Mouse (Mus musculus) ES-E14 (cell line): ENCODE measurements around the gene Mapk3. TPM values are rescaled to one million over a fixed set of nuclear protein-coding genes. Genes with fewer than 3 reads are reported as not detected.

ENCODE experiments used
- DNase-seq: peaks from one replicate; pipeline ENCODE4 v3.0.0-alpha.2; 2013; ENCODE audit warnings: low read depth, low spot score
- H3K27ac ChIP-seq: 2 replicates; pipeline ENCODE4 v1.5.1; 2012; ENCODE audit warnings: low read depth, mild to moderate bottlenecking, low read length, moderate library complexity, mixed read lengths; ENCODE audit not compliant: poor library complexity, insufficient read depth, severe bottlenecking
- H3K36me3 ChIP-seq: 2 replicates; pipeline ENCODE4 v1.6.1; 2012; ENCODE audit warnings: mild to moderate bottlenecking, low read length, moderate library complexity, mixed read lengths; ENCODE audit not compliant: control insufficient read depth, poor library complexity, insufficient read depth, severe bottlenecking
- H3K4me1 ChIP-seq, 2 experiments: fragments of 150-350 bp in 1 of 2; sonication (generic) in 1 of 2; 2 replicates each; pipeline ENCODE4 v1.6.1; 2012; ENCODE audit warnings: low read length in 2 of 2, mild to moderate bottlenecking in 1 of 2, mixed read lengths in 1 of 2; ENCODE audit not compliant: control insufficient read depth in 2 of 2, insufficient read depth in 2 of 2, poor library complexity in 1 of 2
- H3K4me3 ChIP-seq, 2 experiments: fragments of 150-350 bp in 1 of 2; sonication (generic) in 1 of 2; 2 replicates each; pipeline ENCODE4 v1.5.1; 2012; ENCODE audit warnings: low read length in 2 of 2, low read depth in 1 of 2, mild to moderate bottlenecking in 1 of 2, mixed read lengths in 1 of 2; ENCODE audit not compliant: insufficient read depth in 1 of 2, poor library complexity in 1 of 2, severe bottlenecking in 1 of 2
- H3K9ac ChIP-seq: 2 replicates; pipeline ENCODE4 v1.6.1; 2012; ENCODE audit warnings: low read depth, mild to moderate bottlenecking, low read length, mixed read lengths; ENCODE audit not compliant: poor library complexity, insufficient read depth, severe bottlenecking
- H3K9me3 ChIP-seq: fragments of 150-350 bp; sonication (generic); 2 replicates; pipeline ENCODE4 v1.6.1; 2012; ENCODE audit warnings: low read depth, mild to moderate bottlenecking, low read length; ENCODE audit not compliant: control insufficient read depth, insufficient read depth
- CHD2 ChIP-seq: IDR thresholded peaks from 2 replicates; pipeline ENCODE4 v1.6.1; 2014; ENCODE audit warnings: mild to moderate bottlenecking, low read depth, low read length, inconsistent platforms
- HCFC1 ChIP-seq: IDR thresholded peaks from 2 replicates; pipeline ENCODE4 v1.6.1; 2012; ENCODE audit warnings: low read length, inconsistent platforms, borderline replicate concordance; ENCODE audit not compliant: insufficient read depth
- MAFK ChIP-seq: IDR thresholded peaks from 2 replicates; pipeline ENCODE4 v1.6.1; 2014; ENCODE audit warnings: mild to moderate bottlenecking, low read depth, low read length, inconsistent platforms; ENCODE audit not compliant: insufficient read depth
- ZC3H11A ChIP-seq: IDR thresholded peaks from 2 replicates; pipeline ENCODE4 v1.6.1; 2012; ENCODE audit warnings: low read depth, mild to moderate bottlenecking, inconsistent platforms, low read length, borderline replicate concordance
- ZNF384 ChIP-seq: IDR thresholded peaks from 2 replicates; pipeline ENCODE4 v1.6.1; 2012; ENCODE audit warnings: low read depth, low read length, inconsistent platforms
- in situ Hi-C, 2 experiments: fragments of 600-800 bp; cut with MboI; formaldehyde crosslinking; loops; one replicate each; pipeline ENCODE4 v1.15.1; 2025; ENCODE audit warnings: low sequenced_read_pairs in 2 of 2, inconsistent platforms in 1 of 2; ENCODE audit not compliant: unreplicated experiment in 2 of 2
- total RNA-seq: library from RNA; depleted of rRNA; stranded (reverse); fragments of 300-350 nt; gene quantifications from 2 replicates; pipeline ENCODE4 v1.2.3, GENCODE M21; 2012

The Mapk3 gene
- total RNA-seq, 1 experiment: 31.1 TPM

DNA sequence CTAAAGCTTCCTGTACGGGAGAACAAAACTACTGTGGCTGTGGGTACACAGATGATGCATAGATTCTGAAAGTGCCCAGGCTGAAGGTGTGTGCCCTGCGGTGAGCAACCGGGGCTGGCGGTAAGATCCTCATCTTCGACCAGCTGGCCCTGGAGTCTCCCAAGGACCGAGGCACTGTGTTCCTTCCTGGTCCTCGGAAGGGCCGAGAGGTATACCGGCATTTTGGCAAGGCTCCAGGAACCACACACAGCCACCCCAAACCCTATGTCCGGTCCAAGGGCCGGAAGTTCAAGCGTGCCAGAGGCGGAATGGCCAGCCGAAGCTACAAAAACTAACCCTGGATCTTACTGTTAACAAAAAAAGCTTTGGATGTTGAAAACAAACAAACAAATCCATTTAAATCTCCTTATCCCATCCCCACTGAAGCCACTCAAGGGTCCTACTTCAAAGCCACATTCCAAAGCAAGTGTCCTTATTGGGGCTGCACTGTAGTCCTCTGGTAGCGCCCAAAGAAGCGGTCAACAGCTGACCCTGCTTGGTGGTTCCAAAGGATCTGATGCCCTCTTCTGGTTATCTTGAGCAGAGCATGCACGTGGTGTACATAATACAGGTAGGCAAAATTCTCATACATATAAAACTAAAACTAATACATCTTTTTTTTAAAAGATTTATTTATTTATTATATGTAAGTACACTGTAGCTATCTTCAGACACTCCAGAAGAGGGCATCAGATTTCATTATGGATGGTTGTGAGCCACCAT, 9.6 kb upstream of the Mapk3 start:
- peaks cover 6 to 13% of the 10 kb centered on the region in 2 experiments for H3K4me1 ChIP-seq
- no peaks in the 10 kb centered on the region for H3K36me3 ChIP-seq
- in situ Hi-C loops: no loop called here
- H3K27ac ChIP-seq: no peak overlapping the region
- H3K9ac ChIP-seq: no peak overlapping the region
- no peak for DNase-seq
- TF ChIP-seq ZNF384: no peak
- TF ChIP-seq ZC3H11A: no peak
- no peak for TF ChIP-seq HCFC1
- TF ChIP-seq CHD2: no peak
- TF ChIP-seq MAFK: no peak
- H3K9me3 ChIP-seq: no peaks in the 10 kb centered on the region
- H3K4me3 ChIP-seq: no peak overlapping the region

DNA sequence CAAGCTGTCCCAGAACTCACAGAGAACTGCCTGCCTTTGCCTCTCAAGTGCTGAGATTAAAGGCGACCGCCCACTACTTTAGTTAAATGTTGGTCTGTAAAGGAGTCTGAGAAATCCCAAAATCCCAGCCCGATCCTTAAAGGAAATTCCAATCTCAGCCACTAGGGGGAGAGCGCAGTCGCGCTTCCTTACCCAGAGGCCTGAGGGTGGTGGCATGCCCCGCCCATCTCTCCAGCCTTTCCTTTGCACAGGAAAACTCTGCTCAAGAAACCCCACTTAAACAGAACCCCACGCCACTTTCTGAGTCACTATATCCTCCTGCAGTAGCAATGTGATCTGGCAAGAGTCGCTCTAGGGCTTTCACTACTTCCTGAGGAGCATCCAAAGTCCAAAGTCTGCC, 4.5 kb upstream of the Mapk3 start:
- H3K9me3 ChIP-seq: no peaks in the 10 kb centered on the region
- H3K36me3 ChIP-seq: no peaks in the 10 kb centered on the region
- peak; percentile 94 for DNase-seq
- peaks cover 3 to 5% of the 10 kb centered on the region in 2 experiments; a peak in 2 of 4 replicates for H3K4me1 ChIP-seq
- peak overlapping the region; percentile 48; the same call in 1 of the 2 replicates for H3K9ac ChIP-seq
- H3K27ac ChIP-seq: no peak overlapping the region
- in situ Hi-C loops: no loop called here
- no peak for TF ChIP-seq CHD2
- TF ChIP-seq ZNF384: no peak
- TF ChIP-seq ZC3H11A: 0 out of 2 replicates have a peak, but pooled peaks have one; percentile 36
- TF ChIP-seq MAFK: no peak
- TF ChIP-seq HCFC1: no peak
- 0 out of 4 replicates have a peak overlapping the region, but pooled peaks of 1 of the 2 experiments have one; percentile 0 for H3K4me3 ChIP-seq

DNA sequence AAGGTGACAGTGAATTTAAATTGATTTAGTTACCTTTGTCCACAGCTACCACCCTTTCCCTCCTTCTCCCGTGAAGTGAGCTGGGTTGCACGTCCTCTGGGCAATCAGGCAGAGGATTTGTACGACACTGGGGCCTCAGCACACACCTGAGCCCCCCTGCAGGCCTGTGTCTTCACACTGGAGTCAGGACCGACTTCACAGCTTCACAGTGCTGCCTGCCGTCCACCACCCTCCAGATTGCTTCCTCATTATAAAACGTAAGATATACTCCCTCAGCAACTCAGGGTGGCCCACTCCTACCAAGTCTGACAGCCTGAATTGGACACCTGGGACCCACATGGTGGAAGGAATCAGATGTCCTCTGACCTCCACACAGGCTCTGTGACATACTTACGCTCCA, 862 bp upstream of the Mapk3 start:
- no peak overlapping the region for H3K27ac ChIP-seq
- peaks cover 9 to 13% of the 10 kb centered on the region in 2 experiments; a peak in 2 of 4 replicates for H3K4me1 ChIP-seq
- H3K9ac ChIP-seq: no peak overlapping the region
- no peak overlapping the region for H3K4me3 ChIP-seq
- peaks cover 6% of the 10 kb centered on the region; the same call in 1 of the 2 replicates for H3K36me3 ChIP-seq
- TF ChIP-seq MAFK (no peak), HCFC1 (no peak), CHD2 (no peak), ZC3H11A (no peak), ZNF384 (no peak)
- in situ Hi-C loops: no loop called here
- DNase-seq: no peak
- no peaks in the 10 kb centered on the region for H3K9me3 ChIP-seq

DNA sequence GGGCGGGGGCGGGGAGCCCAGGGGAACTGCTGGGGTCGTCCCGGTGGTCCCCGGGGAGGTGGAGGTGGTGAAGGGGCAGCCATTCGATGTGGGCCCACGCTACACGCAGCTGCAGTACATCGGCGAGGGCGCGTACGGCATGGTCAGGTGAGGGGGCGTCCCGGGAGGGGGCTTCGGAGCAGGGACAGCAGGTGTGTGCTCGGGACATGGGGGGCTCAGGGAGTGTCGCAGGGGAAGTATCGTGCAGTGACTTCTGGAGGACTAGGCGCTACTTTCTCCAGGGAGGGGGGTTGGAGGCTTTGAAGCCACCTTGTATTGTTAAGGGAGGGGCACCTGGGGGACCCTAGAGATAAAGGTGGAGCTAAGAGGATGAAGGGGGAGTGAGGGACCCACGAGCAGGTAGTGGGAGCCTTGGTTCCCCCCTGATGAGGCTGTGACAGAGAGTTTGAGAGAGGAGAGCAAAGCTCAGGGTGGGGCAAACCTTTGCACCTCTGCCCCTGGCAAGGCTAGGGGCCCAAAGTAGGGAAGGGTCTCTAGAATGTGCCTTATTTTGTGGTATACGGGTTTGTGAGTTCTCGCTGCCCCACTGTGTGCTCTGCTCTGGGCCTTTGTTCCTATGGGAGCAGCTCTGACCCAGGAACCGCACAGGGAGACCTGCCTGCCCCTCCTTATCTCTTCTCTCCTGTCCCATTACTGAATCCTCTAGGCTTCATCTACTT, 430 bp downstream of the Mapk3 start:
- DNase-seq: no peak
- peak overlapping the region; percentile 90 for H3K9ac ChIP-seq
- peaks cover 5 to 16% of the 10 kb centered on the region in 2 experiments; a peak in 2 of 4 replicates for H3K4me1 ChIP-seq
- in situ Hi-C loops: no loop called here
- H3K9me3 ChIP-seq: no peaks in the 10 kb centered on the region
- TF ChIP-seq ZNF384 (no peak), HCFC1 (0 out of 2 replicates have a peak, but pooled peaks have one; percentile 18)
- H3K4me3 ChIP-seq: peak overlapping the region; percentile 92 to 99
- peaks cover 19% of the 10 kb centered on the region for H3K36me3 ChIP-seq
- H3K27ac ChIP-seq: peak overlapping the region; percentile 67
